Mouse (Mus musculus): ENCODE results near the gene Vps45.

- TF ChIP-seq CTCF (IDR thresholded peaks at IDR 0.05; ENCODE audit: control insufficient read depth, insufficient read depth, insufficient replicate concordance, low read depth, low read length), result no peak
- TF ChIP-seq POLR2A (IDR thresholded peaks at IDR 0.05; ENCODE audit: control insufficient read depth, low read depth, low read length), result no peak
Measured at GRCm38 (mm10) chr3:96008463-96008862, 49.8 kb downstream of the Vps45 start.
